36 mouse cellular contexts compared by ENCODE assay signal in the genomic region with DNA sequence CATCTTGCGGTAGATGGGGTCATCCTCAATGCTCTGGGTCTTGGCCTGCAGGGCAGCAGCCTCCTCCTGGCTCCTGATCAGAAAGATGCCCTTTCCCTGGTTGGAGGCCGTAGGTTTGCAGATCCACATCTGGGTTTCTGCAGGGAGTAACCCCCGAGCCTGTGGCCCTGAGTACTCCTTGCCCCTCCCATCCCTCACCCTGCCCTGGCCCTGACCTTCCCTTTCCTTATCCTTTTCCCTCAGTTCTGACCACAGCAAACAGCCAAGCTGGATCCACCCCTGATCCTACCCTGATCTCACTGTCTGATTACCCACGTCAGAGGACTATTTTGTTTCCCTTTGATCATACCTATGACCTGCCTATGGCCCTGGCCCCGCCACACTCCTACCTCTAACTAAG. TPM values are rescaled to one million over a fixed set of nuclear protein-coding genes. Genes with fewer than 3 reads are reported as not detected.
DNase-seq lines count a peak whose midpoint lies in the region; ATAC-seq lines count a peak whose summit lies in the region.
"Had no signal": no experiment of that assay in that cellular context is flagged by ENCODE, and none has a peak within 500 bp of the region (broad histone marks: within the 10 kb centered on the region; RNA-seq: fewer than 3 reads in every experiment).

No protein-coding gene starts in this region.

- H3K27ac ChIP-seq in heart, embryonic 12.5 days (ENCODE audit: poor library complexity, severe bottlenecking): no peak overlapping the region
- H3K27ac ChIP-seq in stomach, embryonic 14.5 days (ENCODE audit: low read length): no peak overlapping the region
- H3K27ac ChIP-seq: hindbrain, embryonic 10.5 days; hindbrain, embryonic 15.5 days; layer of hippocampus, adult 2 months; left cerebral cortex, adult 2 months; limb, embryonic 12.5 days; liver, embryonic 15.5 days; midbrain, embryonic 13.5 days; neural tube, embryonic 13.5 days; stomach, embryonic 15.5 days had no signal

- WGBS in heart, embryonic 12.5 days: 59% methylated on average over 5 of the region's 5 CpGs
- 49% methylated on average over 5 of the region's 5 CpGs for WGBS in stomach, embryonic 14.5 days

- no peaks in the 10 kb centered on the region for H3K36me3 ChIP-seq in heart, embryonic 12.5 days
- no peaks in the 10 kb centered on the region for H3K36me3 ChIP-seq in stomach, embryonic 14.5 days (ENCODE audit: control insufficient read depth, insufficient read depth, low read length)
- H3K36me3 ChIP-seq: hindbrain, embryonic 10.5 days; hindbrain, embryonic 15.5 days; limb, embryonic 12.5 days; liver, embryonic 15.5 days; midbrain, embryonic 13.5 days; neural tube, embryonic 13.5 days; stomach, embryonic 15.5 days had no signal

- DNase-seq in heart, postnatal 10 days: no peak
- DNase-seq in ovary, adult 18-20 months (ENCODE audit: low spot score): peak; percentile 72
- no peak for DNase-seq in ovary, postnatal 36 days (ENCODE audit: low spot score)
- DNase-seq in lung, postnatal 4 days: no peak
- DNase-seq: adrenal gland, postnatal 36 days; B cell, adult 2 months; cerebellum, adult 8-10 months; cerebellum, postnatal 25 days; gastrocnemius, postnatal 25 days; heart, adult 11 months; kidney, adult 8-10 months; kidney, postnatal 36 days; lung, embryonic 14.5 days; lung, postnatal 14 days; retina, postnatal 1 day; right cerebral cortex, postnatal 14 days had no signal

- intact Hi-C loops in heart, postnatal 10 days (cut with DNase I): no loop called here

- 0 out of 2 replicates have a peak, but pooled peaks have one; percentile 4 for ATAC-seq in heart, embryonic 12.5 days (ENCODE audit: insufficient number of reproducible peaks, low FRiP score)
- ATAC-seq in stomach, embryonic 14.5 days (ENCODE audit: insufficient number of reproducible peaks, insufficient read depth, low FRiP score, low read depth): peak; percentile 53; the same call in 1 of the 2 replicates
- ATAC-seq: forebrain, embryonic 14.5 days; inflammation-experienced regulatory T-cells, adult 6 months; midbrain, embryonic 13.5 days had no signal

- no peak overlapping the region for H3K4me2 ChIP-seq in heart, embryonic 12.5 days
- no peak overlapping the region for H3K4me2 ChIP-seq in stomach, embryonic 14.5 days (replicated peaks; ENCODE audit: low read depth, low read length)
- H3K4me2 ChIP-seq: heart, embryonic 11.5 days; hindbrain, embryonic 15.5 days; limb, embryonic 12.5 days; liver, embryonic 15.5 days; lung, embryonic 14.5 days; midbrain, embryonic 13.5 days; neural tube, embryonic 13.5 days; stomach, embryonic 15.5 days had no signal

- no peaks in the 10 kb centered on the region for H3K9me3 ChIP-seq in heart, embryonic 12.5 days (replicated peaks)
- no peaks in the 10 kb centered on the region for H3K9me3 ChIP-seq in stomach, embryonic 14.5 days (ENCODE audit: control insufficient read depth, low read depth, low read length)
- H3K9me3 ChIP-seq: hindbrain, embryonic 10.5 days; hindbrain, embryonic 15.5 days; limb, embryonic 12.5 days; liver, embryonic 15.5 days; midbrain, embryonic 13.5 days; neural tube, embryonic 13.5 days; stomach, embryonic 15.5 days had no signal

- no peaks in the 10 kb centered on the region for H3K4me1 ChIP-seq in heart, embryonic 12.5 days (replicated peaks)
- H3K4me1 ChIP-seq in stomach, embryonic 14.5 days (ENCODE audit: control insufficient read depth, insufficient read depth, low read length): no peaks in the 10 kb centered on the region
- H3K4me1 ChIP-seq: hindbrain, embryonic 15.5 days; limb, embryonic 12.5 days; liver, embryonic 15.5 days; midbrain, embryonic 13.5 days; neural tube, embryonic 13.5 days; stomach, embryonic 15.5 days had no signal

- no peak overlapping the region for H3K4me3 ChIP-seq in heart, embryonic 12.5 days
- H3K4me3 ChIP-seq in stomach, embryonic 14.5 days (ENCODE audit: low read depth, low read length): no peak overlapping the region
- H3K4me3 ChIP-seq: hindbrain, embryonic 10.5 days; hindbrain, embryonic 15.5 days; layer of hippocampus, adult 2 months; left cerebral cortex, adult 2 months; limb, embryonic 12.5 days; liver, embryonic 15.5 days; midbrain, embryonic 13.5 days; neural tube, embryonic 13.5 days; stomach, embryonic 15.5 days had no signal

- 0 out of 2 replicates have a peak, but pooled peaks cover 14% of the 10 kb centered on the region for H3K27me3 ChIP-seq in heart, embryonic 12.5 days (replicated peaks)
- no peaks in the 10 kb centered on the region for H3K27me3 ChIP-seq in stomach, embryonic 14.5 days (ENCODE audit: control insufficient read depth, insufficient read depth, low read length)
- H3K27me3 ChIP-seq: CH12.LX; hindbrain, embryonic 15.5 days; limb, embryonic 12.5 days; liver, embryonic 15.5 days; midbrain, embryonic 13.5 days; neural tube, embryonic 13.5 days; stomach, embryonic 15.5 days had no signal

- H3K9ac ChIP-seq in heart, embryonic 12.5 days: no peak overlapping the region
- H3K9ac ChIP-seq in stomach, embryonic 14.5 days (replicated peaks; ENCODE audit: low read depth, low read length): no peak overlapping the region
- H3K9ac ChIP-seq: hindbrain, embryonic 15.5 days; limb, embryonic 12.5 days; liver, embryonic 15.5 days; lung, embryonic 14.5 days; midbrain, embryonic 13.5 days; neural tube, embryonic 13.5 days; stomach, embryonic 15.5 days had no signal

RNA-seq across cellular contexts. Expression of gene Ttll10, which starts 14.5 kb away (rescaled TPM):
- polyA plus RNA-seq in heart, embryonic 12.5 days (2016; fragmentation: Nextera tagmentation; extraction: Ambion mirVana): 0.14 and 0.24 TPM in 2 replicates
- not detected for total RNA-seq in heart, postnatal 10 days (2021)
- 6.0 and 6.2 TPM in 2 replicates for polyA plus RNA-seq in stomach, embryonic 14.5 days (2014; fragmentation: Nextera tagmentation; extraction: Ambion mirVana)
- total RNA-seq: gastrocnemius, postnatal 25 days; left cerebral cortex, postnatal 25 days; megakaryocyte progenitor cell, adult 5-6 weeks had no signal
- polyA plus RNA-seq: forebrain, embryonic 14.5 days; heart, postnatal 0 days; hindbrain, embryonic 15.5 days; midbrain, embryonic 13.5 days; neural tube, embryonic 13.5 days had no signal

RNA-seq across cellular contexts. Expression of gene Tnfrsf18, which starts 18.8 kb away (rescaled TPM):
- 1.9 and 2.1 TPM in 2 replicates for polyA plus RNA-seq in heart, embryonic 12.5 days (2016; fragmentation: Nextera tagmentation; extraction: Ambion mirVana)
- total RNA-seq in heart, postnatal 10 days (2021): under 1 TPM in 1 of 2 experiments, not detected in 1; 0.29 TPM
- 2.7 and 3.2 TPM in 2 replicates for polyA plus RNA-seq in stomach, embryonic 14.5 days (2014; fragmentation: Nextera tagmentation; extraction: Ambion mirVana)
- total RNA-seq: gastrocnemius, postnatal 25 days; layer of hippocampus, adult 2 months; layer of hippocampus, postnatal 14 days; left cerebral cortex, adult 2 months; left cerebral cortex, postnatal 25 days; liver, adult 2 months had no signal

RNA-seq across cellular contexts. Expression of gene Tnfrsf4, which starts 31.1 kb away (rescaled TPM):
- polyA plus RNA-seq in heart, embryonic 12.5 days (2016; fragmentation: Nextera tagmentation; extraction: Ambion mirVana): 0.37 TPM in 1 of 2 replicates, not detected in the other
- under 1 TPM; 0.62 to 0.93 TPM for total RNA-seq in heart, postnatal 10 days (2021)
- polyA plus RNA-seq in stomach, embryonic 14.5 days (2014; fragmentation: Nextera tagmentation; extraction: Ambion mirVana): 0.34 and 0.41 TPM in 2 replicates

RNA-seq across cellular contexts. Expression of gene Sdf4, which starts 52.1 kb away (rescaled TPM):
- polyA plus RNA-seq in heart, embryonic 12.5 days (2016; fragmentation: Nextera tagmentation; extraction: Ambion mirVana): 138 and 140 TPM in 2 replicates
- total RNA-seq in heart, postnatal 10 days (2021): 100 to 1,000 TPM; 105 to 108 TPM
- polyA plus RNA-seq in stomach, embryonic 14.5 days (2014; fragmentation: Nextera tagmentation; extraction: Ambion mirVana): 163 and 171 TPM in 2 replicates

RNA-seq across cellular contexts. Expression of gene B3galt6, which starts 52.3 kb away (rescaled TPM):
- 10.3 and 11.0 TPM in 2 replicates for polyA plus RNA-seq in heart, embryonic 12.5 days (2016; fragmentation: Nextera tagmentation; extraction: Ambion mirVana)
- total RNA-seq in heart, postnatal 10 days (2021): 1 to 10 TPM; 3.4 to 3.7 TPM
- polyA plus RNA-seq in stomach, embryonic 14.5 days (2014; fragmentation: Nextera tagmentation; extraction: Ambion mirVana): 18.6 and 18.9 TPM in 2 replicates
